Mouse (Mus musculus): Measurements from ENCODE around the gene Teddm2. TPM values are rescaled to one million over a fixed set of nuclear protein-coding genes. Genes with fewer than 3 reads are reported as not detected.
A peak's percentile ranks its signal among the peaks of the same experiment; 100 is the strongest.

Gene Teddm2
- total RNA-seq (2021) = 1 to 10 TPM; 2.2 to 2.4 TPM
- long read RNA-seq, experiment 1, partial matches to known transcripts = 0 of 3 reads
- long read RNA-seq, experiment 1, other reads (novel, unspliced or antisense) = 2 of 3 reads
- long read RNA-seq, experiment 2, partial matches to known transcripts = 0 of 6 reads
- long read RNA-seq, experiment 2, other reads (novel, unspliced or antisense) = 5 of 6 reads

DNA sequence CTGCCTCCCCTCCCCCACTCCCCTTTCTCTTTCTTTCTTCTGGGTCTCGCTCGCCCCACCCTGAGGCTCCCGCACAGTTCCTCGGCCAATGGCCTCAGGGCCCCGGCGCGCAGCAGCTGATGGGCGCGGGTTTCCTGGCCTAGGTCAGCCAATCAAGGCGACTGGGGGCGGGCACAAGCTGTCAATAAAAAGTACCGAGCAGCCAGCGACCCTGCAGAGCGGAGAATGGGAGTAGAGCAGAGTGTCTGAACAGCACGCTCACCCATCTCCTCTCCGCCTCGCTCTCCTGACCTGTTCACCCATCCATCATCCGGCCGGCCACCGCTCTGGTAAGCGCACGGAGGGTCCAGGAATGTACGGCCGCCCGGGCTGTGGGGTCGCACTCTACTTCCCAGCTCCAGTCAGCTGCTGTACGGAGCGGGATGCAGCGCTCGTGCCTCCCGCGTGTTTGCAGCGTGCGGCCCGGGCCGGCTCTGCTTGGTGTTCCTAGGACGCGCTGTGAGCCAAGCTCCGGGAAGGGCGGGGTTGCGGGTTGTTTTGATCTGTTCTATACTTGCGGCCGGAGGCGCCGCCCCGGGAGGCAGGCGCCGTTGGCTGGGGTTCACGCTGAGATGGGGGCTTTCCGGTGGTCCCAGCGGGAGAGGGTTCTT, at the start of gene Teddm2, which contains the start of gene Glul:
TSS of gene Teddm2 (minus strand) at position 498 of the 650 bp plus-strand sequence.
TSS of gene Glul (plus strand) at position 214 of the 650 bp plus-strand sequence.
- H3K27ac ChIP-seq = peak within 1 kb of the TSS; percentile 97
- H3K4me3 ChIP-seq = peak within 1 kb of the TSS; percentile 75
- DNase-seq (ENCODE audit: low spot score in 2 of 2) = peak; percentile 89 to 94
- no peak for TF ChIP-seq CTCF (conservative IDR thresholded peaks at IDR 0.05)

DNA sequence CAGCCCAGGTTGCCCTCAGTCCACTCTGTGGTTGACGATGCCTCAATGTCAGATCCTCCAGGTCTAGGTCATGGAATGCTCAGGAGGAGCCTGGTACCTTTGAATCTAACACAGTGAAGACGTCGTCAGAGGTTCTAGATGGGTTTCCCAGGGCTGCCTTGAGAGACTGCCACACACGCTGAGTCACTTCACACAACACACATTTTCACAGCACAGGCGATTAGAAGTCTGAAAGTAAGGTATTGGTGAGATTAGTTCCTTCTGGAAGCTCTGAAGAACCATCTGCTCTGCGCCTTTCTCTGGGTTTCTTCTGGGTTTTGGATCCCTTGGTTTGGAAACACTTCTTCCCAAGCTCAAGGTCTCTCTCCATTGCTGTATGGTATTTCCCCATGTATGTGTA, 47.8 kb upstream of the Teddm2 start:
- TF ChIP-seq CTCF (conservative IDR thresholded peaks at IDR 0.05) = no peak
- DNase-seq (ENCODE audit: low spot score in 2 of 2) = no peak
- H3K27ac ChIP-seq = no peak overlapping the region
- H3K4me3 ChIP-seq = no peak overlapping the region

DNA sequence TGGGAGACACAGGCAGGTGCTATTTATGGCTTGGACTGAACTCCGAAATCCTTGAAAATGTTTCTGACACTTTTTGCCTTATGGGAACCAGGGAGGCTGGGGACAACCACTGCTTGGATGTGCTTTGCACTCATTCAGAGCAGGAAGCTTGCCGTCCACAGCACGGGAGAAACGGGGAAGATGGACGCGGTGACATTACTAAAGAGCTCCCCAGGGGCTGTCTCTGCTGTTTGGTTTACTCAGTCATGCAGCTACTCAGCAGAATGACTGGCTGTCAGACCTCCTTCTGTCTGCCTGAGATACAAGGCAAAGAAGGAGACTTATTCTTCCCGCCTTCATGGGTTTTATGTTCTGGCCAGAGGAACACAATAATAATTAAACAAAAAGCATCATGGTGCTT, 46.9 kb upstream of the Teddm2 start:
- DNase-seq (ENCODE audit: low spot score in 2 of 2) = no peak
- no peak overlapping the region for H3K27ac ChIP-seq
- TF ChIP-seq CTCF (conservative IDR thresholded peaks at IDR 0.05) = no peak
- no peak overlapping the region for H3K4me3 ChIP-seq

DNA sequence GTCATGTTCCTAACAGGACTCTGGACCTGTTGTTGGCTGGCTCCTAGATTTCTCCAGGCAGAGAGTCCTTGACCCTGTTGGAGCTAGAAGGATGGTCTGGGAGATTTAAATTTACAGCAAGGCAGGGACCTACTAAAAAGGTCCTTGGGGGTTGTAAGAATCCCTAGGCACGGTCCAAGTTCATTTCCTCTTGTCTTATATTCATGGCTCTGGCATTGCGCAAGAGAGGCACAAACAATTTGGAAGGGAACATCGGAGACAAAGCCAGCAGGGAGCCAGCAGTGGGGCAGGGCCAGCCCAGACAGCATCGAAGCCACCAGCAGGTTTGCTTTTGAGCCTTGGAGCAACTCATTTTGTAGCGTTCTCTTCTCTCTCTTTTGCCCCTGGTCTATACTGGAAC, 45.2 kb upstream of the Teddm2 start:
- TF ChIP-seq CTCF (conservative IDR thresholded peaks at IDR 0.05) = no peak
- Histone ChIP-seq H3K4me3 (no peak overlapping the region), H3K27ac (no peak overlapping the region)
- DNase-seq (ENCODE audit: low spot score in 2 of 2) = no peak

DNA sequence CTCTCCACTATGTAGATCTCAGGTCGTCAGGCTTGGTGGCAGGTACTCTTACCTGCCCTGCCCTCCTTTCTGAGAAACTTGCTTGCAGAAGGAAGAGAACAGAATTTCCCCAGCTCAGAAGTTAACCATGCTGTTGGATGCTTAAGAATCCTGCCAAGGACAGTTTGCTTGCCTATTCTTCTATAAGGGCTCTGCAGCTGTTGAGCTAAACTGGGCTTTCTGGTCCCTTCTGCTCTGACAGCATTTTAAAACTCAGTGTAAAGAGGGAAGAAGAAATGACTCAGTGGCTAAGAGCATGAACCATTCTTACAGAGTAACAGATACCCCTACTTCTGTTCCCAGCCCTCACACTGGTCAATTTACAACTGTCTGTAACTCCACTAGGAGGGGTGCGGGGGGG, 41.0 kb upstream of the Teddm2 start:
- Histone ChIP-seq H3K27ac (no peak overlapping the region), H3K4me3 (no peak overlapping the region)
- no peak for TF ChIP-seq CTCF (conservative IDR thresholded peaks at IDR 0.05)
- no peak for DNase-seq (ENCODE audit: low spot score in 2 of 2)

DNA sequence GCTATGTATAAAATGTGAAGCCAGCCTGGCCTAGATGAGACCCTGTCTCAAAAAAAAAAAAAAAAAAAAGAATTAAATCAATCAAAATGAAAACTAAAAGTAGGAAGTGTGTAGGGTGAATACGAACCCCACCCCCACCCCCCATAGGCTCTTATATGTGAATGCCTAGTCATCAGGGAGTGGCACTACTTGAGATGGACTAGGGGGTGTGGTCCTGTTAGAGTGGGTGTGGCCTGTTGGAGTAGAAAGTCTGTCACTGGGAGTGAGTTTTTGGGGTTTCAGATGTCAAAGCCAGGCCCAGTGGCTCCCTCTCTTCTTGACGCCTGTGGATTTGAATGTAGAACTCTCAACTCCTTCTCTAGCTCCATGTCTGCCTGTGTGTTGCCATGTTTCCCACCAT, 37.0 kb upstream of the Teddm2 start:
- DNase-seq (ENCODE audit: low spot score in 2 of 2) = no peak
- Histone ChIP-seq H3K4me3 (no peak overlapping the region), H3K27ac (no peak overlapping the region)
- TF ChIP-seq CTCF (conservative IDR thresholded peaks at IDR 0.05) = no peak

DNA sequence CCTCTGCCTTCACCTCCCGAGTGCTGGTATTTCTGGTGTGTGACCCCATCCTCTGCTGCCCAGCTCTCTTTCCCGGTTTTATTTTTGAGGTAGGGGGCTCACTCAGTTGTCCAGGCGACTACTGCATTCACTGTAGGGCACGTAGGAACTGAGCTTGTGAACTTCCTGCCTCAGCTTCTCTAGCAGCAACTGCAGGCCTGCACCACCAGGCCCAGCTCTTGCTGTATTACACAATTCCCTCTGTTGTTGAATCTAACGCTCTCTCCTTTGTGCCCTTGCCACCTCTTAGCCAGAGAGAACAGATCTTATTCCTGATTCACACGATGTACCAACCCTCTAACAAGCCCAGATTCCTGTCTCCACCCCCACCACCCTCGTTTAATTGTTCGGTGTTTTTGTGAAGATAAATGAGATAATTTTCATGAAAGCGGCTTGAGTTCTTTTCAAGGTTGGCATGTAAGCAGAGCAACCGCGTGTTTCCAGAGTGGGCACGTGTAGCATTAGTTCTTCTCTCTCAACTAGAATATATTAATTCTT, 35.9 kb upstream of the Teddm2 start:
- peak overlapping the region; percentile 53 for H3K27ac ChIP-seq
- no peak for DNase-seq (ENCODE audit: low spot score in 2 of 2)
- no peak overlapping the region for H3K4me3 ChIP-seq
- TF ChIP-seq CTCF (conservative IDR thresholded peaks at IDR 0.05) = peak; percentile 15; the same call in 1 of the 2 replicates

DNA sequence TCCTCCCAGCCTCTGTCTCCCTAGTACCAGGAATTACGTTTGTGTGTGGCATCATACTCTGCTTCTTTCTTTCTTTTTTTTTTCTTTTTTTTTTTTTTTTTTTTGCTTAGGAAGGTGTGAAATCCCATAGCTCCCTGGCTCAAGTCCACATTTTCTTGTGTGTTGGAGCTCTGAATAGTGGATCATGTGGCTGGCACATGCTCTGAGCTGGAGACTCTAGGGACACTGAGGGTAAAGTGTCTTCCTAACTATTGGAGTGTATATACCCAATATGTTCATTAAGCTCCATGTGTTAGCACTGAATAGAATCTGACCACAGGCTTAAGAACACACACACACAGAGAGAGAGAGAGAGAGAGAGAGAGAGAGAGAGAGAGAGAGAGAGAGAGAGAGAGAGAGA, 33.7 kb upstream of the Teddm2 start:
- H3K27ac ChIP-seq = no peak overlapping the region
- no peak for TF ChIP-seq CTCF (conservative IDR thresholded peaks at IDR 0.05)
- DNase-seq (ENCODE audit: low spot score in 2 of 2) = no peak
- no peak overlapping the region for H3K4me3 ChIP-seq

DNA sequence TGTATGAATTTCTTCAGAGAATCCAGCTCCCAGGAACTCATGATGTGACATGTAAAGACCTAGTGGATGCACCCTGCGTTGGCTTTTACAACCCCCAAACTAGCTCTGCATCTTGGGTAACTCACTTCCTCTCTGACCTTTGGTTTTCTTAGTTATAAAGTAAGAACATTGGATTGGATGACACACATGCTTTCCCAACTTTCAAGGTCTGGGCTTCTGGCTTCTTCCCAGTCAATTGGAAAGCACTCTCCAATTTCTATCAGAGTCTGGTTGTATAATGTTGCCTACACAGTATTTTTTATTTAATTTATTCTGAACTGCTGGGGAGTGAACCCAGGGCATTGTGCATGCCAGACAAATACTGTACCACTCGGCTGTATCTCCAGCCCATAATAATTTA, 30.4 kb upstream of the Teddm2 start:
- DNase-seq (ENCODE audit: low spot score in 2 of 2) = no peak
- H3K4me3 ChIP-seq = no peak overlapping the region
- TF ChIP-seq CTCF (conservative IDR thresholded peaks at IDR 0.05) = no peak
- no peak overlapping the region for H3K27ac ChIP-seq

DNA sequence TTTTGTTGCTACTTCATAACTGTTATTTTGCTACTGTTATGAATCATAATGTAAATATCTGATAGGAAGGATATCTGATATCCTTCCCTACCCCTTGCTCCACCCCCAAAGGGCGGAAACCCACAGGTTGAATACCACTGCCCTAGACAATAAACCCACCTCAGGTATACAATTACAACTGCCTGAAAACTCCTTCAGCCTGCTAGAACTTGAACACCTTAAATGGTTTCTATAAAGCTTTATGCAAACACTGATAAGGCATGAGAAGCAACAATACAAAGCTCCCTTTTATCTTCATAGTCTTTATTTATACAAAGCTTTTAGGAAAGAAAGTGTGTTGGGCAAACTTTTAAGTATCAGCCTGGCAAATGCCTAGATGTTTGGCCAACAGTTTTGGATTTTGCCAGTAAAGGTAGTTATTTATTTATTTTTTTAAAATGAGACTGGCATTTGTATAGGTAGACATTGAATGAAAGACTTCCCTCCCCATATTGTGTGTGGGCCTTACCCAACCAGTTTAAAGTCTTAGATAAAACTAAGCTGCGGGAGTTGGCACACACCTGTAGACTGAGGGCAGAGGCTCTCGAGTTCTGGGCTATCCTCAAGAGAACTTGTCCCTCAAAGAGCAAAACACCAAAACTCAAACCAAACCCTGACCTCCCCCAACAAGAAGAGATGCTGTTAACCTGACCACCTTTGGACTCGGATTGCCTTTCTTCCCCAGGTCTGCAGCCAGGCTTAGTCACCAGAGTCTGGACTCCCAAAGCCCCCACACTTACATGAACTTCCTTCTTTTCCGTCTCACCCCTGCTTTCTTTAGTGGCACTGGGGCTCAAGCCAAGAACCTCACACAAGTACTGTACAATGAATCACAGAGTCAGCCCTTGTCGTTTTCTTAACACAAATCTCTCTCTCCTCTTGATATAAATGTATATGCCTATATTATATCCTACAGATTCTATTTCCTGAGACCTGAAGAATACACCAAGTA, 24.7 kb upstream of the Teddm2 start:
- no peak overlapping the region for H3K4me3 ChIP-seq
- no peak overlapping the region for H3K27ac ChIP-seq
- TF ChIP-seq CTCF (conservative IDR thresholded peaks at IDR 0.05) = no peak
- DNase-seq (ENCODE audit: low spot score in 2 of 2) = no peak

DNA sequence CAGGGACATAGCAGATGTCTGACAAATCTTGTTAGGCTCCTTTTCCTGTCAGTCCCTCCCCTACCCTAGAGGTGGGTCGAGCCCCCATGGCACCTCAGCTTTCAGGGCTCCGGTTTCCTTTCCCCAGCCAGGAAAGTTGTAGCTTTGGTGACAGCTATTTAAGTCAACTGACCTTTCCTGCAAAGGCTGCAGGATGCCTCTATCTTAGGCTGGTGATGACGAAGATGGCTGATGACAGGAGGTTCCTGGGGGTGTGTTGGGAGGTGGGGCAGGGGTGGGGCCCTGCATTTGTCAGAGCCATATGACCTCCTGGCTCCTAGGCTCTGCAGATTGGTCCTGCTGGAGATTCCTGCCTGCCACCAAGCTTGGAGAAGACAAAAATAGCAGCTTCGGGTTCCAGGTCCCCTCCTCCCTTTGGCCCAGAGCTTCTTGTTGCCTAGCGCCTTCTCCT, 22.6 kb upstream of the Teddm2 start:
- Histone ChIP-seq H3K4me3 (no peak overlapping the region), H3K27ac (no peak overlapping the region)
- TF ChIP-seq CTCF (conservative IDR thresholded peaks at IDR 0.05) = no peak
- no peak for DNase-seq (ENCODE audit: low spot score in 2 of 2)

DNA sequence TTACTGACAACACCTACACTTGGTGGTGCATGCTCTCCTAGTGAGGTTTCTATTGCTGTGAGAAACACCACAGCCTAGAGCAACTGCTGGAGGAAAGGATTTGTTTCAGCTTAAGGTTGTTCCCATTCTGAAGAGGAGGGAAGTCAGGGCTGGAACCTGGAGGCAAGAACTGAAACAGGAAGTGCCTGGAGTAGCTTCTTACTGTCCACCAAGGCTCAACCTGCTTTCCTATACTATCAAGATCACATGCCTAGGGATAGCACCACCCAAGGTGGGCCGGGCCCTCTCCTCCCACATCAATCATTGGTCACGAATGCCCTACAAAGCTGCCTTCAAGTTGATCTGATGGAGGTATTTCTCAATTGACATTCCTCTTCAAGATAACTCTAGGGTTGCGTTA, 21.6 kb upstream of the Teddm2 start:
- no peak for TF ChIP-seq CTCF (conservative IDR thresholded peaks at IDR 0.05)
- Histone ChIP-seq H3K27ac (no peak overlapping the region), H3K4me3 (no peak overlapping the region)
- no peak for DNase-seq (ENCODE audit: low spot score in 2 of 2)
